ENCODE assay signal across 8 mouse cellular contexts in genomic region chr19:47537300-47537792, GRCm38 (mm10). TPM values are rescaled to one million over a fixed set of nuclear protein-coding genes. Genes with fewer than 3 reads are reported as not detected.
DNase-seq lines count a peak whose midpoint lies in the region; ATAC-seq and TF ChIP-seq lines count a peak whose summit lies in the region.

Stn1 (minus strand) TSS chr19:47537507.

- peak within 1 kb of the TSS; percentile 76 for H3K27ac ChIP-seq in liver, adult 2 months (replicated peaks; ENCODE audit: insufficient read depth, low read depth, low read length)
- H3K27ac ChIP-seq in cortical plate, adult 2 months (ENCODE audit: insufficient read depth, low read length) = 0 out of 2 replicates have a peak within 1 kb of the TSS, but pooled peaks have one; percentile 49
- no peak within 1 kb of the TSS for H3K27ac ChIP-seq in midbrain, embryonic 11.5 days (ENCODE audit: low read depth, low read length)

- no peaks in the 10 kb centered on the region for H3K27me3 ChIP-seq in liver, adult 2 months (ENCODE audit: control insufficient read depth, insufficient read depth, low read length)
- peaks cover 3% of the 10 kb centered on the region; the same call in 1 of the 2 replicates for H3K27me3 ChIP-seq in midbrain, embryonic 11.5 days (ENCODE audit: control insufficient read depth, insufficient read depth, low read length)

- H3K4me1 ChIP-seq in liver, adult 2 months (ENCODE audit: control insufficient read depth, insufficient read depth, low read length) = peaks cover 3% of the 10 kb centered on the region; the same call in 1 of the 2 replicates
- H3K4me1 ChIP-seq in cortical plate, adult 2 months (ENCODE audit: control insufficient read depth, insufficient read depth, low read length) = no peaks in the 10 kb centered on the region
- peaks cover 8% of the 10 kb centered on the region for H3K4me1 ChIP-seq in midbrain, embryonic 11.5 days (ENCODE audit: control insufficient read depth, insufficient read depth, low read length)

- peak within 1 kb of the TSS; percentile 73 for H3K4me2 ChIP-seq in midbrain, embryonic 11.5 days

- TF ChIP-seq CTCF in liver, adult 2 months (IDR thresholded peaks at IDR 0.05; ENCODE audit: low read depth, low read length) = no peak
- no peak for TF ChIP-seq CTCF in cortical plate, adult 2 months (IDR thresholded peaks at IDR 0.05; ENCODE audit: extremely low read depth, insufficient read depth, low read length)

- ATAC-seq in midbrain, embryonic 11.5 days (ENCODE audit: low FRiP score) = peak; percentile 28; the same call in 1 of the 2 replicates

- H3K4me3 ChIP-seq in liver, adult 2 months (ENCODE audit: insufficient read depth, low read depth, low read length) = peak within 1 kb of the TSS; percentile 63
- H3K4me3 ChIP-seq in cortical plate, adult 2 months (ENCODE audit: insufficient read depth, low read length) = peak within 1 kb of the TSS; percentile 38
- peak within 1 kb of the TSS; percentile 52 for H3K4me3 ChIP-seq in midbrain, embryonic 11.5 days (ENCODE audit: low read depth, low read length)

- H3K9me3 ChIP-seq in midbrain, embryonic 11.5 days (ENCODE audit: control insufficient read depth, low read length) = peaks cover 3% of the 10 kb centered on the region; the same call in 1 of the 2 replicates

- TF ChIP-seq POLR2A in liver, adult 2 months (IDR thresholded peaks at IDR 0.05; ENCODE audit: extremely low read depth, insufficient read depth, low read length) = no peak
- TF ChIP-seq POLR2A in cortical plate, adult 2 months (IDR thresholded peaks at IDR 0.05; ENCODE audit: extremely low read depth, insufficient read depth, low read length) = no peak

- no peaks in the 10 kb centered on the region for H3K36me3 ChIP-seq in liver, adult 2 months (ENCODE audit: control insufficient read depth, insufficient read depth, low read length)
- no peaks in the 10 kb centered on the region; the same call in 1 of the 2 replicates for H3K36me3 ChIP-seq in midbrain, embryonic 11.5 days (ENCODE audit: control insufficient read depth, insufficient read depth, low read length)

- WGBS in liver, adult 2 months = 8% methylated on average over 10 of the region's 10 CpGs
- 4% methylated on average over 10 of the region's 10 CpGs for WGBS in midbrain, embryonic 11.5 days

- intact Hi-C loops in heart, postnatal 10 days (cut with DNase I) = loop anchor here (1.0 to 2.0 kb wide), 2 partner anchors 19 to 42 kb away; partner anchors contain the start of gene Slk
- intact Hi-C loops in left cerebral cortex, postnatal 4 days (cut with DNase I) = no loop called here

- H3K79me2 ChIP-seq in liver, adult 2 months (ENCODE audit: control insufficient read depth, insufficient read depth, low read length) = no peaks in the 10 kb centered on the region

- no peak for DNase-seq in liver, adult 2 months (ENCODE audit: extremely low read depth, low read depth, low spot score)
- DNase-seq in liver = no peak
- peak; percentile 53 to 60 for DNase-seq in heart, postnatal 10 days
- no peak for DNase-seq in left cerebral cortex, postnatal 4 days
- DNase-seq in midbrain, embryonic 11.5 days (ENCODE audit: low spot score, missing footprints) = no peak
- DNase-seq in right cerebral cortex, postnatal 4 days = no peak
- no peak for DNase-seq in urinary bladder, postnatal 14 days (ENCODE audit: low spot score)

- peak within 1 kb of the TSS; percentile 79 for H3K9ac ChIP-seq in liver, adult 2 months (ENCODE audit: low read depth, low read length)
- H3K9ac ChIP-seq in midbrain, embryonic 11.5 days (ENCODE audit: low read length) = peak within 1 kb of the TSS; percentile 75

RNA-seq across cellular contexts. Expression of gene Stn1, which starts in this region (rescaled TPM):
- 3.7 and 5.0 TPM in 2 replicates for total RNA-seq in liver, adult 2 months (2014; rRNA removed)
- polyA plus RNA-seq in liver, adult 2 months (2012; rRNA removed) = 3.7 and 4.7 TPM in 2 replicates
- 17.7 and 19.5 TPM in 2 replicates for polyA plus RNA-seq in cortical plate, adult 2 months (2012; rRNA removed)
- total RNA-seq in heart, postnatal 10 days (2021) = 10 to 100 TPM; 22.0 to 24.0 TPM
- 10 to 100 TPM; 28.2 to 30.4 TPM for total RNA-seq in left cerebral cortex, postnatal 4 days (2021)
- polyA plus RNA-seq in midbrain, embryonic 11.5 days (2014; fragmentation: Nextera tagmentation; extraction: Ambion mirVana) = 43.9 and 49.1 TPM in 2 replicates

Comparison
In these comparisons a context has a peak if more than half of its experiments do, and no peak if none do; other contexts are left out.
1. DNase-seq: peak in heart, postnatal 10 days (2 of 2); none in liver, adult 2 months (single experiment), liver (single experiment), left cerebral cortex, postnatal 4 days (single experiment), midbrain, embryonic 11.5 days (single experiment), right cerebral cortex, postnatal 4 days (single experiment) and urinary bladder, postnatal 14 days (single experiment).
2. Peak in every context shown above with its lines, with median percentiles within 50 percentile points of each other: H3K4me3 ChIP-seq.